Mouse (Mus musculus): ENCODE measurements at regions not wholly inside any gene's neighbourhood (a gene's known extent, or its start where the extent isn't known, plus 50 kb on each side); places are given as distances from the start of the nearest gene placed in this dataset.

- Histone ChIP-seq H3K4me3 (ENCODE audit: control insufficient read depth, insufficient read depth, low read length) (no peak overlapping the region), H3K27me3 (ENCODE audit: control insufficient read depth, insufficient read depth, low read length) (no peaks in the 10 kb centered on the region), H3K36me3 (ENCODE audit: control insufficient read depth, insufficient read depth, low read length) (no peaks in the 10 kb centered on the region), H3K4me1 (replicated peaks; ENCODE audit: control insufficient read depth, insufficient read depth, low read length) (peaks cover 9% of the 10 kb centered on the region), H3K27ac (ENCODE audit: control insufficient read depth, insufficient read depth, low read length) (no peak overlapping the region)
- no peak for TF ChIP-seq CTCF (IDR thresholded peaks at IDR 0.05; ENCODE audit: borderline replicate concordance, control insufficient read depth, extremely low read depth, insufficient read depth, low read length, poor library complexity)
- TF ChIP-seq POLR2A (IDR thresholded peaks at IDR 0.05; ENCODE audit: control insufficient read depth, extremely low read depth, insufficient read depth, low read length, poor library complexity), result no peak
- 91% methylated on average over 18 of the region's 18 CpGs for WGBS
- DNase-seq, result no peak
These were observed 138.2 kb upstream of the Prickle1 start for GRCm38 (mm10) chr15:93733731-93734510.

DNA sequence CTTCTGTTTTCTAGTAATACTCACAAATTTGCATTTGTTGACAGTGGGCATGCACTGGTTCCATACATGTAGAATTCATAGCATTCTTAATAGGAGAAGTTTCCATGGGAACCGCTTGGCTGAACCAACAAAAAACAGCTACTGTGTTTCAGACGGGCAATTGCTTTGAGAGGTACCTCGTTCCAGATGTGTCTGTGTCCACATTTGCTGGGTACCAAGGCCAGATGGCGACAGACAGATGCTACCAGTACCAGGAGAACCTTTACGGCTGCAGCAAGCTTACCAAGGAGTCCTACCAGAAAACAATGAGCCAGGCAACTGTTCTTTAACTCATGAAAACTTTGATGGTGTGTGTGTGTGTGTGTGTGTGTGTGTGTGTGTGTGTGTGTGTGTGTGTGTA, 137.1 kb upstream of the Prickle1 start:
- no peaks in the 10 kb centered on the region for H3K27me3 ChIP-seq (ENCODE audit: control insufficient read depth, insufficient read depth, low read length)
- H3K27ac ChIP-seq (ENCODE audit: control insufficient read depth, insufficient read depth, low read length), result no peak overlapping the region
- TF ChIP-seq CTCF (IDR thresholded peaks at IDR 0.05; ENCODE audit: borderline replicate concordance, control insufficient read depth, extremely low read depth, insufficient read depth, low read length, poor library complexity), result no peak
- peaks cover 9% of the 10 kb centered on the region for H3K4me1 ChIP-seq (replicated peaks; ENCODE audit: control insufficient read depth, insufficient read depth, low read length)
- WGBS, result 93% methylated on average over 5 of the region's 5 CpGs
- no peak overlapping the region for H3K4me3 ChIP-seq (ENCODE audit: control insufficient read depth, insufficient read depth, low read length)
- no peak for DNase-seq
- H3K36me3 ChIP-seq (ENCODE audit: control insufficient read depth, insufficient read depth, low read length), result no peaks in the 10 kb centered on the region

- no peak overlapping the region for H3K27ac ChIP-seq (ENCODE audit: control insufficient read depth, insufficient read depth, low read length)
- TF ChIP-seq CTCF (IDR thresholded peaks at IDR 0.05; ENCODE audit: borderline replicate concordance, control insufficient read depth, extremely low read depth, insufficient read depth, low read length, poor library complexity) (no peak), POLR2A (IDR thresholded peaks at IDR 0.05; ENCODE audit: control insufficient read depth, extremely low read depth, insufficient read depth, low read length, poor library complexity) (no peak)
- H3K36me3 ChIP-seq (ENCODE audit: control insufficient read depth, insufficient read depth, low read length), result no peaks in the 10 kb centered on the region
- no peak for DNase-seq
- 95% methylated on average over 6 of the region's 6 CpGs for WGBS
- no peak overlapping the region for H3K4me3 ChIP-seq (ENCODE audit: control insufficient read depth, insufficient read depth, low read length)
- peaks cover 9% of the 10 kb centered on the region for H3K4me1 ChIP-seq (replicated peaks; ENCODE audit: control insufficient read depth, insufficient read depth, low read length)
- H3K27me3 ChIP-seq (ENCODE audit: control insufficient read depth, insufficient read depth, low read length), result no peaks in the 10 kb centered on the region
These were observed 135.5 kb upstream of the Prickle1 start for GRCm38 (mm10) chr15:93731161-93731560.

DNA sequence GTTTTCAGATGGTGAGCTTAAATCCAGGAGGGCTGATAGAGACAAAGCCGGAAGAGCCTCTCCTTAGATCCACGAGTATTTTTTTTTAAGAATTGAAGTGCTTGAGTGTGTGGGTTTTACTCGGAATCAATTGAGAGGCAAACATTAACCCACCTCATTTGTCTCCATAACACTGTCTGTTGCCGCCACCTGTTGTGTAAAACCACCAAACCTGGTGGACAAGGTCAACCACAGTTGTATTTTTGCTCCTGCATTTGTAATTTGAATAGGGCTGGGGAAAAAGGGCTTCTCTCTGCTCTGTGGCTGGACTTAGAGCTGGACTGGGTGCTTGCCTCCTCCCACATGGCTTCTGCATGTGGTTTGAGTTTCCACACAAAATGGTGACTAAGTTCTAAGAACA, 119.8 kb upstream of the Prickle1 start:
- 51% methylated on average over 4 of the region's 4 CpGs for WGBS
- Histone ChIP-seq H3K36me3 (ENCODE audit: control insufficient read depth, insufficient read depth, low read length) (no peaks in the 10 kb centered on the region), H3K27ac (ENCODE audit: control insufficient read depth, insufficient read depth, low read length) (no peak overlapping the region)

GRCm38 (mm10) chr15:93713428-93713827, 117.7 kb upstream of the Prickle1 start:
- H3K4me3 ChIP-seq (ENCODE audit: control insufficient read depth, insufficient read depth, low read length), result no peak overlapping the region
- H3K27me3 ChIP-seq (ENCODE audit: control insufficient read depth, insufficient read depth, low read length), result no peaks in the 10 kb centered on the region
- 94% methylated on average over 7 of the region's 7 CpGs for WGBS
- H3K36me3 ChIP-seq (ENCODE audit: control insufficient read depth, insufficient read depth, low read length), result no peaks in the 10 kb centered on the region
- no peak overlapping the region for H3K27ac ChIP-seq (ENCODE audit: control insufficient read depth, insufficient read depth, low read length)
- no peak for DNase-seq
- H3K4me1 ChIP-seq (replicated peaks; ENCODE audit: control insufficient read depth, insufficient read depth, low read length), result peaks cover 17% of the 10 kb centered on the region
- no peak for TF ChIP-seq CTCF (IDR thresholded peaks at IDR 0.05; ENCODE audit: borderline replicate concordance, control insufficient read depth, extremely low read depth, insufficient read depth, low read length, poor library complexity)
- no peak for TF ChIP-seq POLR2A (IDR thresholded peaks at IDR 0.05; ENCODE audit: control insufficient read depth, extremely low read depth, insufficient read depth, low read length, poor library complexity)

More for the DNA sequence above, 119.8 kb upstream of the Prickle1 start:
- DNase-seq, result no peak
- H3K4me1 ChIP-seq (replicated peaks; ENCODE audit: control insufficient read depth, insufficient read depth, low read length), result peaks cover 17% of the 10 kb centered on the region
- TF ChIP-seq POLR2A (IDR thresholded peaks at IDR 0.05; ENCODE audit: control insufficient read depth, extremely low read depth, insufficient read depth, low read length, poor library complexity), result no peak
- no peak for TF ChIP-seq CTCF (IDR thresholded peaks at IDR 0.05; ENCODE audit: borderline replicate concordance, control insufficient read depth, extremely low read depth, insufficient read depth, low read length, poor library complexity)
- H3K27me3 ChIP-seq (ENCODE audit: control insufficient read depth, insufficient read depth, low read length), result no peaks in the 10 kb centered on the region
- H3K4me3 ChIP-seq (ENCODE audit: control insufficient read depth, insufficient read depth, low read length), result no peak overlapping the region

- no peak overlapping the region for H3K4me3 ChIP-seq (ENCODE audit: control insufficient read depth, insufficient read depth, low read length)
- DNase-seq, result peak; percentile 60
- H3K36me3 ChIP-seq (ENCODE audit: control insufficient read depth, insufficient read depth, low read length), result no peaks in the 10 kb centered on the region
- no peaks in the 10 kb centered on the region for H3K27me3 ChIP-seq (ENCODE audit: control insufficient read depth, insufficient read depth, low read length)
- no peak overlapping the region for H3K27ac ChIP-seq (ENCODE audit: control insufficient read depth, insufficient read depth, low read length)
- H3K4me1 ChIP-seq (replicated peaks; ENCODE audit: control insufficient read depth, insufficient read depth, low read length), result peaks cover 17% of the 10 kb centered on the region
- WGBS, result 9% methylated on average over 10 of the region's 10 CpGs
- TF ChIP-seq POLR2A (IDR thresholded peaks at IDR 0.05; ENCODE audit: control insufficient read depth, extremely low read depth, insufficient read depth, low read length, poor library complexity) (no peak), CTCF (IDR thresholded peaks at IDR 0.05; ENCODE audit: borderline replicate concordance, control insufficient read depth, extremely low read depth, insufficient read depth, low read length, poor library complexity) (no peak)
These were observed 116.9 kb upstream of the Prickle1 start for GRCm38 (mm10) chr15:93712594-93712993.
